Mouse (Mus musculus) brain, embryonic 18.5 days (tissue): ENCODE data around the gene Tgfb3.

Source experiments
- DNase-seq: peaks from one replicate; pipeline ENCODE4 v3.0.0-alpha.2; 2012; ENCODE audit warnings: low read depth, low spot score

The Tgfb3 gene

GRCm38 (mm10) chr12:86030932-86031331, 47.9 kb downstream of the Tgfb3 start:
- no peak for DNase-seq

- DNase-seq = no peak
Measured at GRCm38 (mm10) chr12:86027747-86028146, 51.1 kb downstream of the Tgfb3 start.

- no peak for DNase-seq
Measured at GRCm38 (mm10) chr12:86027000-86027399, 51.8 kb downstream of the Tgfb3 start.

GRCm38 (mm10) chr12:86025480-86025879, 53.4 kb downstream of the Tgfb3 start:
- DNase-seq = no peak

- no peak for DNase-seq
Measured at GRCm38 (mm10) chr12:86024426-86024825, 54.4 kb downstream of the Tgfb3 start.

- DNase-seq = no peak
Measured at GRCm38 (mm10) chr12:86023081-86023871, 55.6 kb downstream of the Tgfb3 start.

- no peak for DNase-seq
Measured at GRCm38 (mm10) chr12:86022282-86022984, 56.4 kb downstream of the Tgfb3 start.

GRCm38 (mm10) chr12:86021583-86021982, 57.3 kb downstream of the Tgfb3 start:
- no peak for DNase-seq

GRCm38 (mm10) chr12:86017360-86017759, 61.5 kb downstream of the Tgfb3 start:
- DNase-seq = no peak

- no peak for DNase-seq
Measured at GRCm38 (mm10) chr12:86015114-86015513, 63.7 kb downstream of the Tgfb3 start.

GRCm38 (mm10) chr12:86014621-86015020, 64.2 kb downstream of the Tgfb3 start:
- no peak for DNase-seq

GRCm38 (mm10) chr12:86014174-86014573, 64.7 kb downstream of the Tgfb3 start:
- DNase-seq = no peak

GRCm38 (mm10) chr12:86012195-86012594, 66.6 kb downstream of the Tgfb3 start:
- DNase-seq = no peak

GRCm38 (mm10) chr12:86010656-86011055, 68.2 kb downstream of the Tgfb3 start:
- DNase-seq = no peak

GRCm38 (mm10) chr12:86007377-86007776, 71.5 kb downstream of the Tgfb3 start:
- no peak for DNase-seq
